Mouse (Mus musculus) skeletal muscle tissue, adult 2 months (tissue): ENCODE measurements around the gene Acp5.

ENCODE experiments used
- DNase-seq: peaks from one replicate; pipeline ENCODE4 v3.0.0-alpha.2; 2012; ENCODE audit warnings: low read depth, low spot score

The Acp5 gene

DNA sequence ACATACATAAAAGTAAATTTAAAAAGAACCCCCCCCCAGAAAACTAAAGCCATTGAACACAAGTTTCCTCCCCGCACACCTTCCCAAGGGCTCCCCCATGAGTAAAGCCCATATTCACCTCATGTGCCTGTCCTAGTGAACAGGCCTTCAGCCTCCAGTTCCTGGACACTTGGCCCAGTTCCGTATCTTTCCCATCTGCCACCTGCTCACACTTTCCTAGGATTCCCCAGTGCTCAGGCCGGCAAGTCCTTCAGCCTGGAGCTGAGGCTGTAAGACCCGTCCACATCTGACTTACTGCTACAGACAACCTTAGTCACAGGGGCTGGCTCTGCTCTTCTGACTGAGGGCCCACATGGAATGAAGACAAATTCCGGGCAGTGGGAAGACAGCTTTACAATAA, 4.2 kb upstream of the Acp5 start:
- DNase-seq: no peak

- DNase-seq: no peak
Observed at GRCm38 (mm10) chr9:22138480-22138879, 3.0 kb upstream of the Acp5 start.

DNA sequence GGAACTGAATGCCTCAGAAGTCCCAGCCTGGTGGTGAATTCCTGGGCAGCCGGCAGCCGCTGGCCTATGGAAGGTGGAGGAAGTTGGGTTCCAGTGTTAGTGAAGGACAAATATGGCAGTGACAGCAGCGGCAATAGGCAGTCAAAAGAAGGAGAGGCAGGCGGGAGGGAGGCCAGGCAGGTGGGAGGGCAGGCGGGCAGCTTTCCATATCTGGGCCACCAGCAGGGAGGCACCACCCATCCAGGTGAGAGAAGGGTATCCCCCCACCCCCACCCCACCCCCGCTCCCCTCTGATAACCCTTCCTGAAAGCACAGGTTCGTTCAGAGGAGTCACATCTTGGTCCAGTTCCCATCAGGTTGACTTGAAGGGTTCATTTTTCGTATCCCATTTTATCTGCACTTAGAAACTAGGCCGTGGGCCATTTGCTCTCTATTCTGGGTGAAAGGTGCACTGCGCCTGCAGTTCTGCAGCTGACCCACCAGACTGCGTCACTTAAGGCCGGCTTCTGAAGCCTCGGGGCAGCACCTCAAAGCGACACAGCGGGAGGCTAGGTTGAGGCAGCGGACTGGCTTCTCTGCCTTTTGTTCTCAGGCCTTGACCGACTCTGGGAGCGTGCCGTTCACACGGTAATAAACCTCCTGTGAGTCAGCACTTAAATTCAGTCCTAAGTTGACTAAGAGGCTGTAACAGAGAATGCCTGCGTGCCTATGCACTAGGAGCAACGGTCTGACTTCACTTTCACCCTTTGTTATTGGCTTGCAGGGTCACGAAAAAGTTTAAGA, 1.4 kb upstream of the Acp5 start:
- no peak for DNase-seq

- DNase-seq: no peak
Observed at GRCm38 (mm10) chr9:22134988-22135643, 395 bp downstream of the Acp5 start.

DNA sequence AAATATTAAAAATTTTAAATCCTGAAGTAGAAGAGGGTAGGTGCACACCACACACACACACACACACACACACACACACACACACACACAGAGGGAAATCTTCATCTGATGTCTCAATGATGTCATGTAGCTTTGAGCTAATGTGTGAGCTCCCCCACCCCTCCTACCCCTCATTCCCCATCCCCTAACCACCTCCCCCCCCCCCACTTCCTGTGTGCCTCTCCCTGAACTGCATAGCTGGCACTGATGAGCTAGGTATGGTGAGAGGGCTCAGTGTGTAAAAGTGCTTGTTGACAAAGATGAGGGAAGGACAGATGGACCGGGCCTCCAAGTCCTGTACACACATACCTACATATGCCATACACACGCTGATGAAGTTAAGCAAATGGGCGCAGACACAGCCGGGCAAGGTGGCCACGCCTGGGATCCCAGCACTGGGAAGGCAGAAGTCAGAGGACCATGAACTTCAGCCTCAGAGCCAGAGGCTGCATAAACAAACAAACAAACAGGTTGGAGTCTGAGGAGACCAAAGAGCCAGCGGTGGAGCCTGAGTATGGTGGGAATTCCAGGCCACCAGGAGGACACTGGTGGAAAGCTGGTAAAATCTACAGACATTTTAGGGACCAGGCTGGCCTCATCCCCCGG, 1.1 kb downstream of the Acp5 start:
- no peak for DNase-seq

GRCm38 (mm10) chr9:22132220-22132619, 3.3 kb downstream of the Acp5 start:
- DNase-seq: no peak

- peak; percentile 52 for DNase-seq
Observed at GRCm38 (mm10) chr9:22131226-22131981, 4.1 kb downstream of the Acp5 start.

DNA sequence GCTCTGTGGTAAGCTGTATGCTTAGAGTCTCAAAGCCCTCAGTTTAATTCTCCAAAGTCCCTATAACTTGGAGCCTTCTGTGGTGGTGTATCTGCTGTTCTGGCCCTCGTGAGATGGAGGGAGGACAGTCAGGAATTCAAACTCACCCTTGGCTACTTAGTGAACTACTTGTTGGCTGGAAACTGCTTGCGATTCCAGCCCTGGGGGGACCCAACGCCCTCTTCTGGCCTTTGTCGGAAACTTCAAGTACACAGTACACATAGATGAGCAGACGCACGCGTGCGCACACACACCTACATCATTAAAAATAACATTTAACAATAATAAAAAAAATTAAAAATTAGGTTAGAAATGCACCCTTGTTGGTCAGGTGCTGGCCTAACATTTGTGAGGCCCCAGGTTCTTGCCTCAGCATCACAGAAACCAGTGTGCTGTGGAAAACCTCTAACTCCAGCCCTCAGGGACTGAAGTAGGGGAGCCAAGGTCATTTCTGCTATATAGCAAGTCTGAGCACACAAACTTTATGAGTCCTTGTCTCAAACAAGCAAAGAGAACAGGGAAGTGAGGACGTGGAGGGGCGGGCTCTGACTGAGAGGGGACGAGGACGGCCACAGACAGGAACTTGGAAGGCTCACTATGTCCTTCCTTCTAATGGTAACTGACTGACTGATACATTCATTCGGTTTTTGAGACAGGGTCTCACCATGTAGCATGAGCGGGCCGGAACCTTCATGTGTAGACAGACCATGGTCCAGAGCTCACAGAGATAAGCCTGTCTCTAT, 10.1 kb downstream of the Acp5 start:
- DNase-seq: no peak

GRCm38 (mm10) chr9:22124169-22124568, 11.3 kb downstream of the Acp5 start:
- DNase-seq: no peak

- peak; percentile 25 for DNase-seq
Observed at GRCm38 (mm10) chr9:22123069-22123609, 12.4 kb downstream of the Acp5 start.

DNA sequence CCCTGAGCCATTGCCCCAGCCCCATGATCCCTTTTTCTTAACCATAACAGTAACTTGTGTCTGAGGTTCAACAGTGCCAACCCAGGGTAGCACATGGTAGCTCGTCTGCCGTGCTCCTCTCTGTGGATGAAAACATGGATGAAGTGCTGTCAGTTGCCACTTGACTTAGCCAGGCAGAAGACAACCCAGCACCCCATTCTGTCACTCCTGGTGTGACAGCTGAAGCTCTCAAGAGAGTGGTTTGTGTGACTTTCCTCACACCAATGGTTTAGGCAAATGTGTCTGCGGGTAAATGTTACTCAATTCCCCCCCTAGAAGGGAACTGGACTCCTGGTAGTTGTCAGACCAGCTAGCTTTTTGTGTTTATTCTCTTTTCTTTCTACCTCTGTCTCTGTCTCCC, 13.5 kb downstream of the Acp5 start:
- DNase-seq: no peak

- no peak for DNase-seq
Observed at GRCm38 (mm10) chr9:22121545-22121944, 14.0 kb downstream of the Acp5 start.

- peak; percentile 16 for DNase-seq
Observed at GRCm38 (mm10) chr9:22119543-22119942, 16.0 kb downstream of the Acp5 start.

- peak; percentile 65 for DNase-seq
Observed at GRCm38 (mm10) chr9:22117754-22118456, 17.6 kb downstream of the Acp5 start.

DNA sequence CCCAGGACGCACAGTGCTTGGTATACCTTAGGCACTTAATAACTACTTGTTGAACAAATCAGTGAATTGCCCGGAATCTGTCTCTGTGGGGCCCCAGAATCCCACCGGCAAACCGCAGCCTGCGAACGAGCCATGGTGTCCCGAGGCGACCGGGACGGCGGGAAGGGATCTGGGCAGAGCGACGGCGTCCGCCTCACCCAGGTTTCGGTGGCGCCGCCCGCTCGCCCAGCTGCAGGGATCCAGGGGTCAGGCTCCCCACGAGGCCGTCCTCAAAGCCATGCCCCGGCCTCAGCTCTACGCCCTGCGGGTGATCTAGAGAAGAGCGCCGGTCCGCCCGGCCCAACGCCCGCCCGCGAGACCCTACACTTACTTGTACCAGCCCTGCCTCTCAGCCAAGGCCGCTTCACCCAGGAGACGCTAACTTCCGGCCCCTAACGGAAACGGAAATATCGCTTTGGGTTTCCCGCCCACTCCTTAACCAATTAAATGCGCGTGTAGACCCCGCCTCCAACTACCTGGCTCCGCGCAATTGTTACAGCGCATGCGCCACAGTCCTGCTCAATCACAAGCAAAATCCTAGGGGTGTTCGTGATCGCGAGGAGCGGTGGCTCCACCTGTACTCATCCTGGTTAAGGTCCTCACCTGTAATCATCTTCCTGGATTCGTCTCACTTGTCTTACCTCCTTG, 18.6 kb downstream of the Acp5 start, which contains the start of gene Elof1:
Elof1 (minus strand) TSS at position 433 of the 687 bp plus-strand sequence.
- DNase-seq: peak; percentile 93

DNA sequence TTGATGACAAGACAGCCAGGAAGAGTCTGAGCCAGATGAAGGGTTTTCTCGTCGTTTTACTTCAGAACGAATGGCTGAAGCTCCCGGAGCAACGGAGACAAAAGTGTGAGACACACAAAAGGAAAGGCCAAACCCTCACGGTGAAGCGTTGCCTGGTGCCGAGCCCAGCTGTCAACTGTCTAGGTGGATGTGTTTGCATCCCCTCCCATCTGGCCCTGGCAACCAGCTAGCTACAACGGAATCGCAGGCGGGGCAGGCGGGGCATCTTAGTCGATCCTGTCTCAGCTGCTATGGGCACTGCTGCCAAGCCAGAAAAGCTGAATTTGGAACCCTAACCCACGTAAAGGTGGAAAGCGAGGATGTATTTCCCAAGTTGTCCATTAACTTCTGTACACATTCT, 19.4 kb downstream of the Acp5 start:
- no peak for DNase-seq

- no peak for DNase-seq
Observed at GRCm38 (mm10) chr9:22115635-22116034, 19.9 kb downstream of the Acp5 start.

DNA sequence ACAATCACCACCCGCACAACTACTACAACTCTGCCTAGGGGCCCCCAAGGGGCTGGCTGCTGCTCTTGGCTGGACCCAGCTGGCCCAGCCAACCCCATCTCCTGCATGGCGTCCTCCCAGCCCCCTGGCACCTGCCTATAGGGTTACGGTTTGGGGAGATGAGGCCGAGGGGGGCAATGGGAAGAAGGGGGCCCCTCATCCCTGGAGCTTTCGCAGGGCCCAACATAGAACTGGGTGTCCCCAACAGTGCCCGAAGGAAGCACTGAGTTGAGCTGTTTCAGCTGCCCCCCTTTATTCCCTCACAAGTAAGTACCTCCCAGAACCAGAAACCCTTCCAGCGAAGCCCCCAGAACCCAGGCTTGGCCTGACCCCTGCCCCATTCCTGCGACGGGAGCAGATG, 27.3 kb downstream of the Acp5 start:
- no peak for DNase-seq

DNA sequence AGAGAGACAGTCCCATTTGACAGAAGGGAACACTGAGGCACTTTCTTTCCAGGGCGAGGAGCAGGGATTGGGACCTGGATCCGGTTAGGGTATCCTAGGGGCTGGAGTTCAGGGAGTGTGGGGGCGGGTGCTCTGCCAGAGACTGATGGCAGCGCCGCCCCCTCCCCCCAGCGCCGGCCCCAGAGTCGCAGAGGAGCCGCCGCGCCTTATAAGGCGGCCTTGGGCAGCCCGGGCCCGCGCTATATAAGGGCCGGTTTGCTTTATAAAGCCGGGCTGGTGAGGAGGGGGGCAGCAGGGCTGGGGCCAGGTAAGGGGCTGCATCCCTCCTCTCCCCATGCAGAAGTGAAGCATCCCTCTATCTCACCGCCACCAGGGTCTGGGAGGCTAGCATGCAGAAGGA, 35.6 kb downstream of the Acp5 start:
- no peak for DNase-seq
